Mouse (Mus musculus) lung, postnatal 36 days (tissue): ENCODE measurements around the gene Rab8b.
"Not testable (repeated sequence)": the region's sequence is repeated elsewhere in the genome, so short reads cannot be mapped to it uniquely, and the experiment has no call there.

ENCODE experiments used
- DNase-seq: peaks from one replicate; pipeline ENCODE4 v3.0.0; 2022; ENCODE audit warnings: mixed read lengths

The Rab8b gene

GRCm38 (mm10) chr9:66833851-66834250 is 85.6 kb downstream of the Rab8b start:
- peak; percentile 27 for DNase-seq

GRCm38 (mm10) chr9:66832366-66832908 is 87.0 kb downstream of the Rab8b start:
- DNase-seq = peak; percentile 40

- peak; percentile 74 for DNase-seq
These were observed 93.5 kb downstream of the Rab8b start for GRCm38 (mm10) chr9:66825990-66826389.

- DNase-seq = not testable (repeated sequence)
These were observed 97.2 kb downstream of the Rab8b start for GRCm38 (mm10) chr9:66822255-66822654.

- DNase-seq = no peak
These were observed 98.5 kb downstream of the Rab8b start for GRCm38 (mm10) chr9:66820996-66821395.

GRCm38 (mm10) chr9:66813392-66813791 is 106.1 kb downstream of the Rab8b start:
- no peak for DNase-seq

- DNase-seq = not testable (repeated sequence)
These were observed 113.5 kb downstream of the Rab8b start for GRCm38 (mm10) chr9:66805951-66806350.

- DNase-seq = no peak
These were observed 117.5 kb downstream of the Rab8b start for GRCm38 (mm10) chr9:66801947-66802346.

- DNase-seq = no peak
These were observed 122.7 kb downstream of the Rab8b start, which contains the start of gene Gm10647 for GRCm38 (mm10) chr9:66796739-66797138. TSS of gene Gm10647 (plus strand) at chr9:66797039.

- peak; percentile 98 for DNase-seq
These were observed 123.8 kb downstream of the Rab8b start, which contains the start of gene Aph1b for GRCm38 (mm10) chr9:66795464-66796324. TSS of gene Aph1b (minus strand) at chr9:66795490.

GRCm38 (mm10) chr9:66794629-66795463 is 124.6 kb downstream of the Rab8b start:
- no peak for DNase-seq
